Mouse (Mus musculus): ENCODE measurements around the gene Cwh43.

DNA sequence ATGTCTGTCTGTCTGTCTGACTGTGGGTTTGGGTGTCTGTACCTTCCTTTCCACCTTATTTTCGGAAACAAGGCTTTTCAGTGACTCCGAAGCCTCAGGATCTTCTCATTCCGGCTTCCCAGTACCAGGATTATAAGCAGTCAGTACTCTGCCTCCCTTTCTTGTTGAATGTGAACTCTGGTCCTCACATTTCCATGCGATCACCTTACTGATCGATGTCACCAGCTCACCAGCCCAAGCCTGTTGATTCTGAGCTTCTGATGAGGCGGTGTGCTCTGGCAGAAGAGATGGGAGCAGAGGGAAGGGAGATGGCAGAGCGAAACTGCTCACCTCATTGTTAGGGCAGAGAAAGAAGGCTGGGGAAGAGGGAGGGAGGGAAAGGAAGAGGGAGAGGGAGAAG, 24.4 kb upstream of the Cwh43 start:
- TF ChIP-seq POLR2A (IDR thresholded peaks at IDR 0.05; ENCODE audit: low read depth, low read length), result no peak
- no peak for TF ChIP-seq CTCF (conservative IDR thresholded peaks at IDR 0.05; ENCODE audit: insufficient read depth, insufficient read length, low read depth, low read length)
